Mouse (Mus musculus) midbrain, embryonic 13.5 days (tissue): ENCODE measurements at regions not wholly inside any gene's neighbourhood (a gene's known extent, or its start where the extent isn't known, plus 50 kb on each side); places are given as distances from the start of the nearest gene placed in this dataset.

Experiments used
- ATAC-seq: fragments of 200-750 bp; cut with Nextera tagmentation; 2 replicates; pipeline ENCODE4 v1.8.0; 2017; ENCODE audit warnings: mild to moderate bottlenecking, moderate TSS enrichment, moderate library complexity
- H3K27ac ChIP-seq: fragments of 300-500 bp; sonication (generic); 2 replicates; pipeline ENCODE4 v1.5.1; 2015; ENCODE audit warnings: inconsistent platforms, mild to moderate bottlenecking, moderate library complexity
- H3K27me3 ChIP-seq: fragments of 300-500 bp; sonication (generic); 2 replicates; pipeline ENCODE4 v1.6.1; 2015; ENCODE audit warnings: mild to moderate bottlenecking, inconsistent platforms
- H3K36me3 ChIP-seq: fragments of 300-500 bp; sonication (generic); 2 replicates; pipeline ENCODE4 v1.6.1; 2015; ENCODE audit warnings: mild to moderate bottlenecking, inconsistent platforms
- H3K4me1 ChIP-seq: fragments of 300-500 bp; sonication (generic); replicated peaks from 2 replicates; pipeline ENCODE4 v1.6.1; 2015; ENCODE audit warnings: inconsistent platforms
- H3K4me2 ChIP-seq: fragments of 300-500 bp; sonication (generic); replicated peaks from 2 replicates; pipeline ENCODE4 v1.6.1; 2015; ENCODE audit warnings: moderate library complexity, mild to moderate bottlenecking, inconsistent platforms
- H3K4me3 ChIP-seq: fragments of 300-500 bp; sonication (generic); replicated peaks from 2 replicates; pipeline ENCODE4 v1.5.1; 2015; ENCODE audit warnings: mild to moderate bottlenecking, inconsistent platforms
- H3K9ac ChIP-seq: fragments of 300-500 bp; sonication (generic); replicated peaks from 2 replicates; pipeline ENCODE4 v1.6.1; 2015; ENCODE audit warnings: mild to moderate bottlenecking, inconsistent platforms
- H3K9me3 ChIP-seq: fragments of 300-500 bp; sonication (generic); 2 replicates; pipeline ENCODE4 v1.6.1; 2016; ENCODE audit warnings: mild to moderate bottlenecking, inconsistent platforms
- WGBS: fragments of 180-500 bp; shearing (Covaris S2); methylation state at CpG from one replicate; pipeline ENCODE4 v1.1.7; 2015; 5-methylcytosine and 5-hydroxymethylcytosine counted together

- 90% methylated on average over 1 of the region's 1 CpGs for WGBS
- Histone ChIP-seq H3K36me3 (no peaks in the 10 kb centered on the region), H3K9ac (no peak overlapping the region), H3K4me1 (peaks cover 5% of the 10 kb centered on the region; the same call in 1 of the 2 replicates), H3K27me3 (no peaks in the 10 kb centered on the region), H3K4me3 (no peak overlapping the region), H3K9me3 (no peaks in the 10 kb centered on the region), H3K27ac (no peak overlapping the region), H3K4me2 (no peak overlapping the region)
- peak; percentile 63; the same call in 1 of the 2 replicates for ATAC-seq
Observed at GRCm38 (mm10) chr3:63570082-63570481, 86.4 kb upstream of the Gm34302 start.

GRCm38 (mm10) chr3:63569004-63569596 lies 85.4 kb upstream of the Gm34302 start:
- peaks cover 5% of the 10 kb centered on the region; the same call in 1 of the 2 replicates for H3K4me1 ChIP-seq
- WGBS: 33% methylated on average over 7 of the region's 7 CpGs
- ATAC-seq: peak; percentile 77

GRCm38 (mm10) chr3:63567726-63568125 lies 84.0 kb upstream of the Gm34302 start:
- no peaks in the 10 kb centered on the region for H3K9me3 ChIP-seq
- H3K4me2 ChIP-seq: no peak overlapping the region
- peaks cover 6% of the 10 kb centered on the region; the same call in 1 of the 2 replicates for H3K4me1 ChIP-seq
- 84% methylated on average over 3 of the region's 3 CpGs for WGBS
- H3K27ac ChIP-seq: no peak overlapping the region
- H3K4me3 ChIP-seq: no peak overlapping the region
- no peak for ATAC-seq
- no peaks in the 10 kb centered on the region for H3K36me3 ChIP-seq
- H3K9ac ChIP-seq: no peak overlapping the region
- no peaks in the 10 kb centered on the region for H3K27me3 ChIP-seq

More at GRCm38 (mm10) chr3:63569004-63569596, 85.4 kb upstream of the Gm34302 start:
- no peaks in the 10 kb centered on the region for H3K27me3 ChIP-seq
- no peak overlapping the region for H3K27ac ChIP-seq
- no peak overlapping the region for H3K4me3 ChIP-seq
- H3K9me3 ChIP-seq: no peaks in the 10 kb centered on the region
- H3K36me3 ChIP-seq: no peaks in the 10 kb centered on the region
- no peak overlapping the region for H3K9ac ChIP-seq
- H3K4me2 ChIP-seq: no peak overlapping the region

GRCm38 (mm10) chr3:63563057-63563456 lies 79.4 kb upstream of the Gm34302 start:
- no peak overlapping the region for H3K27ac ChIP-seq
- H3K9ac ChIP-seq: no peak overlapping the region
- no peak overlapping the region for H3K4me2 ChIP-seq
- no peaks in the 10 kb centered on the region for H3K9me3 ChIP-seq
- H3K36me3 ChIP-seq: no peaks in the 10 kb centered on the region
- no peaks in the 10 kb centered on the region for H3K27me3 ChIP-seq
- 71% methylated on average over 1 of the region's 1 CpGs for WGBS
- no peak for ATAC-seq
- H3K4me1 ChIP-seq: peaks cover 7% of the 10 kb centered on the region; the same call in 1 of the 2 replicates
- H3K4me3 ChIP-seq: no peak overlapping the region

GRCm38 (mm10) chr3:63562532-63562931 lies 78.9 kb upstream of the Gm34302 start:
- Histone ChIP-seq H3K27ac (no peak overlapping the region), H3K9me3 (no peaks in the 10 kb centered on the region), H3K4me1 (peaks cover 7% of the 10 kb centered on the region; the same call in 1 of the 2 replicates), H3K27me3 (no peaks in the 10 kb centered on the region; the same call in 1 of the 2 replicates), H3K4me2 (no peak overlapping the region), H3K4me3 (no peak overlapping the region), H3K36me3 (no peaks in the 10 kb centered on the region), H3K9ac (no peak overlapping the region)
- peak; percentile 65 for ATAC-seq

GRCm38 (mm10) chr3:63560745-63561151 lies 77.1 kb upstream of the Gm34302 start:
- H3K4me1 ChIP-seq: peaks cover 7% of the 10 kb centered on the region; the same call in 1 of the 2 replicates
- H3K27ac ChIP-seq: no peak overlapping the region
- peaks cover 5% of the 10 kb centered on the region; the same call in 1 of the 2 replicates for H3K27me3 ChIP-seq
- no peak for ATAC-seq
- no peak overlapping the region for H3K4me2 ChIP-seq
- no peaks in the 10 kb centered on the region for H3K9me3 ChIP-seq
- H3K4me3 ChIP-seq: no peak overlapping the region
- WGBS: 88% methylated on average over 4 of the region's 4 CpGs
- H3K9ac ChIP-seq: no peak overlapping the region
- H3K36me3 ChIP-seq: no peaks in the 10 kb centered on the region

GRCm38 (mm10) chr3:63556741-63557140 lies 73.1 kb upstream of the Gm34302 start:
- H3K4me3 ChIP-seq: no peak overlapping the region
- no peak overlapping the region for H3K4me2 ChIP-seq
- no peak overlapping the region for H3K9ac ChIP-seq
- 0 out of 2 replicates have a peak, but pooled peaks cover 3% of the 10 kb centered on the region for H3K4me1 ChIP-seq
- peaks cover 5% of the 10 kb centered on the region; the same call in 1 of the 2 replicates for H3K27me3 ChIP-seq
- H3K9me3 ChIP-seq: no peaks in the 10 kb centered on the region
- ATAC-seq: no peak
- 97% methylated on average over 1 of the region's 1 CpGs for WGBS
- H3K36me3 ChIP-seq: no peaks in the 10 kb centered on the region
- no peak overlapping the region for H3K27ac ChIP-seq

GRCm38 (mm10) chr3:63554872-63555271 lies 71.2 kb upstream of the Gm34302 start:
- Histone ChIP-seq H3K4me3 (no peak overlapping the region), H3K9me3 (no peaks in the 10 kb centered on the region), H3K27ac (no peak overlapping the region), H3K4me1 (0 out of 2 replicates have a peak, but pooled peaks cover 3% of the 10 kb centered on the region), H3K9ac (no peak overlapping the region), H3K36me3 (no peaks in the 10 kb centered on the region), H3K4me2 (no peak overlapping the region), H3K27me3 (peaks cover 5% of the 10 kb centered on the region; the same call in 1 of the 2 replicates)
- ATAC-seq: peak; percentile 74; the same call in 1 of the 2 replicates
- 6% methylated on average over 9 of the region's 9 CpGs for WGBS

GRCm38 (mm10) chr3:63553426-63553825 lies 69.7 kb upstream of the Gm34302 start:
- Histone ChIP-seq H3K4me1 (0 out of 2 replicates have a peak, but pooled peaks cover 3% of the 10 kb centered on the region), H3K27me3 (peaks cover 5% of the 10 kb centered on the region; the same call in 1 of the 2 replicates), H3K4me2 (no peak overlapping the region), H3K9me3 (no peaks in the 10 kb centered on the region), H3K36me3 (no peaks in the 10 kb centered on the region), H3K27ac (no peak overlapping the region), H3K4me3 (no peak overlapping the region), H3K9ac (no peak overlapping the region)
- WGBS: 92% methylated on average over 2 of the region's 2 CpGs
- no peak for ATAC-seq

- H3K27ac ChIP-seq: no peak overlapping the region
- 0 out of 2 replicates have a peak, but pooled peaks cover 3% of the 10 kb centered on the region for H3K4me1 ChIP-seq
- H3K36me3 ChIP-seq: no peaks in the 10 kb centered on the region
- no peak for ATAC-seq
- peaks cover 4% of the 10 kb centered on the region; the same call in 1 of the 2 replicates for H3K27me3 ChIP-seq
- no peaks in the 10 kb centered on the region for H3K9me3 ChIP-seq
- H3K4me2 ChIP-seq: no peak overlapping the region
- H3K4me3 ChIP-seq: no peak overlapping the region
- H3K9ac ChIP-seq: no peak overlapping the region
- 79% methylated on average over 5 of the region's 5 CpGs for WGBS
Observed at GRCm38 (mm10) chr3:63551661-63552060, 68.0 kb upstream of the Gm34302 start.

- no peak overlapping the region for H3K27ac ChIP-seq
- WGBS: 64% methylated on average over 4 of the region's 4 CpGs
- H3K9me3 ChIP-seq: no peaks in the 10 kb centered on the region
- H3K4me2 ChIP-seq: no peak overlapping the region
- H3K4me1 ChIP-seq: 0 out of 2 replicates have a peak, but pooled peaks cover 2% of the 10 kb centered on the region
- H3K9ac ChIP-seq: no peak overlapping the region
- no peak for ATAC-seq
- no peak overlapping the region for H3K4me3 ChIP-seq
- no peaks in the 10 kb centered on the region for H3K27me3 ChIP-seq
- H3K36me3 ChIP-seq: no peaks in the 10 kb centered on the region
Observed at GRCm38 (mm10) chr3:63542638-63543408, 59.1 kb upstream of the Gm34302 start.

- no peak overlapping the region for H3K27ac ChIP-seq
- WGBS: 65% methylated on average over 2 of the region's 2 CpGs
- no peak overlapping the region for H3K4me2 ChIP-seq
- 0 out of 2 replicates have a peak, but pooled peaks cover 2% of the 10 kb centered on the region for H3K4me1 ChIP-seq
- no peaks in the 10 kb centered on the region for H3K36me3 ChIP-seq
- no peak overlapping the region for H3K4me3 ChIP-seq
- H3K27me3 ChIP-seq: no peaks in the 10 kb centered on the region
- H3K9ac ChIP-seq: no peak overlapping the region
- ATAC-seq: no peak
- H3K9me3 ChIP-seq: no peaks in the 10 kb centered on the region
Observed at GRCm38 (mm10) chr3:63538881-63539280, 55.2 kb upstream of the Gm34302 start.
